Mouse (Mus musculus) brain, embryonic 14.5 days (tissue): ENCODE results near the gene Morn4.

ENCODE experiments used
- CTCF ChIP-seq: fragments of 200-500 bp; IDR thresholded peaks from 2 replicates; pipeline ENCODE4 v1.5.1; 2012; ENCODE audit warnings: inconsistent platforms, mild to moderate bottlenecking, moderate library complexity, borderline replicate concordance; ENCODE audit not compliant: insufficient read depth, insufficient read length; ENCODE audit errors: extremely low read depth
- POLR2A ChIP-seq: fragments of 200-500 bp; IDR thresholded peaks from 2 replicates; pipeline ENCODE4 v1.6.1; 2012; ENCODE audit warnings: mild to moderate bottlenecking, inconsistent platforms, borderline replicate concordance; ENCODE audit not compliant: poor library complexity, insufficient read depth, insufficient read length, severe bottlenecking; ENCODE audit errors: extremely low read depth

DNA sequence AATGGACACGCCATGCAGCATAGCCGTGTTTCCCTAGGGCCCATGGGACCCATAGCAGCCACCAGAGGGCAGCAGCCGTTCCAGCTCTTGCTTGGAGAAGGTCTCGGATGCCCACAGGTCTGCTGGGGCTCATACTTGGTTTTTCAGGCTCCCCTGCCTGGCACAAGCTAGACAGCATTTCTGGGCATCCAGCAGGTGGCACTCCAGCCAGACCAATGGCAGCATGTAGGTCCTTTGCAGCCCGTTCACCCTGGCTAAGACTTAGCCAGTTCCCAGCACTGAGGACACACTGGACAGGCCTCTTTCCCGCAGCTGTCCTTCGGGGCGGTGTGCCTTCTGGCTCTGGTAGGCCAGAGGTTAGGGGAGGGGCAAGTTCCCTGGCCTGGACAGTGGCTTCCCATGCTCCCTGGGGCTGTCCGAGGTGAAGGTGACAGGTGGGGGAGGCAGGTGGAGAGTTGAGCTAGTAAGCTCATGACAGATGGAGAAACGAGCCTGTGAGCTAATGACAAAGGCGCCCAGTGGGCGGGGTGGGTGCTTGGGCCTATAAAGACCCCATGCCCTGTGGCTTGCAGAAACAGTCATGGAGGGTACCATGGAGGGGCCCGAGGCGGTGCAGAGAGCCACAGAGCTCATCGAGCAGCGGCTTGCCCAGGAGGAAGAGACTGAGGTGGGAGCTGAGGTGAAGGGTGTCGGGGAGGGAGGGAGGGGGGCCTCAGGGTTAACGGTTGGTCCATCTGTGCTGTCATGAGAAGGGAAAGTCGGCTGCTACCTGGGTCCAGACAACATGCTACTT lies 50.5 kb downstream of the Morn4 start, which contains the start of gene Ankrd2:
- TF ChIP-seq POLR2A (no peak), CTCF (peak; percentile 81)
